Mouse (Mus musculus): Measurements from ENCODE around the gene Cpxm2. TPM values are rescaled to one million over a fixed set of nuclear protein-coding genes. Genes with fewer than 3 reads are reported as not detected.

Gene Cpxm2
- total RNA-seq, 2 experiments from 2014 or later = 1.8 to 2.5 TPM

DNA sequence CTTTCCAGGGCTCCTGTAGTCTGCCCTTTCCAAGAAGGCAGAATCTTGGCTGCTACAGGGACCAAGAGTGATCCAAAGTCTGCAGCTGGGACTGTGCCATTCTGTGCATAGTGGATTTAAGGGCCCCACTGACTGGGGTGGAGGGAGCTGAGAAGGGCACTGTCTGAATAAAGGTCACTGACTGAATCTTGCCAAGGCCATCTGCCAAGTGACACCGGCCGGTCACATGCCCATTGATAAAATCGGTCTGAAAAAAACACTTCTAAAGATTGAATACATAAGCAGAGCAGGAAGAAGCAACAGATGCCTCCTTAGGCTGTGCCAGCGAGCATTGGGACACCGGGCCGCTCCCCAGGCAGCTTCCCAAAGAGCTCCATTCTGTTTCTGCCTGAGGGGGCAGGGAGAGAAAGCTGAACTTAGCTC, 803 bp downstream of the Cpxm2 start:
- no peak for DNase-seq (ENCODE audit: extremely low spot score in 1 of 2, low spot score in 1 of 2)

- DNase-seq (ENCODE audit: extremely low spot score in 1 of 2, low spot score in 1 of 2) = no peak
These were observed 9.2 kb downstream of the Cpxm2 start for GRCm38 (mm10) chr7:132145227-132145800.

DNA sequence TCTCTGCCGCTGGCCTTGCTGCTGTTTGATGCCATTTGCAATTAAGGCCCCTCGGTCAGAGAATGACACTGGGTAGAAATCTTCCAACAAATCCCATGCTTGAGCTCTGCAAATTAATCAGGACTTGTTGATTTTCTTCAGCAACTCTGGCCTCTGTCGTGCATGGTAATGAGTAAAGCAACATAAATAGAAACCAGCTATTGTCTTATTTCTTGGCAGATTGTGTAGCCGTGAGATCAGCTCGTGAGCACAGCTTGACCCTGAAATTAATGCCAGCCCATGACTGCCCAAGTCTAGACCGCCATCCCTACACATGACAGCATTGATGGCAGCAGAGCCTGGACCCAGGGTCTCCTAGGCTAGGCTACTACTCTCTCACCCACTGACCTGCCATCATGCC, 25.9 kb downstream of the Cpxm2 start:
- DNase-seq (ENCODE audit: extremely low spot score in 1 of 2, low spot score in 1 of 2) = no peak

DNA sequence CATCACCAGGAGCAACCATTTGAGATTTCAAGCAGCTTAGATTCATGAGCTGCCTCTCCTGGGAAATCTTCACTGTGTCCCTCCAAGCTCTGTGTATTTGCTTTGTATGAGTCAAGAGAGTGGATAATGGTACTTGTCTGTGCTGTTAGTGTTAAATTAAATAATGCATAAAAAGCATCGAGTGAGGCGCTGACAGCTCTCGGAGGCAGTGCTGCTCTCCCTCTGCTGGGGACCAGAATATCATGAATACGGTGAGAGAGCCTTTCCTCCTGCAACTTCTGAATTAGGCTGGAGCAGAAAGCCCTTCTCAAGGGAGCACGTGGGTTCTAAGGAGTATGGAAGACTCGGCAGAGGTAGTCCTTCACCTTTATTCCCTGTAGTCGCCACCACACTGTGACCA, 29.6 kb downstream of the Cpxm2 start:
- no peak for DNase-seq (ENCODE audit: extremely low spot score in 1 of 2, low spot score in 1 of 2)

DNA sequence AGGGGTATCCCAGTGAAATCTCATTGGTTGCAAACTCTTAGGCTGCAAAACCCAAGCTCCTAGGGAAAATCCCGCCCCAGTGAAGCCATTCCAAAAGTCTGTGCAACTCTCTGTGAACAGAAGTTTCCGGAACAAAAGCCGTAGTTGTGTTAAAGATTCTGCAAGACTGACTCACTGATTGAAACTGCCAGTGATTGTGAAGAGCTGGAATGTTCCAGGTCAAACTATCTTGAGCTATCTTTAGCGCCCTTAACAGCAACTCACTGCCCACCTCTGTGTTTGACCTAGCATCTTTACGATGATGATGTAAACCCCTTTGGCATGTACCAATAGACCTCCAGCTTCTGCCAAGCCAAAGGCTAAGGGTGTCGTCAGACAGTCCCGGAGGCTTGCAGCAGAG, 31.3 kb downstream of the Cpxm2 start:
- DNase-seq (ENCODE audit: extremely low spot score in 1 of 2, low spot score in 1 of 2) = no peak

DNA sequence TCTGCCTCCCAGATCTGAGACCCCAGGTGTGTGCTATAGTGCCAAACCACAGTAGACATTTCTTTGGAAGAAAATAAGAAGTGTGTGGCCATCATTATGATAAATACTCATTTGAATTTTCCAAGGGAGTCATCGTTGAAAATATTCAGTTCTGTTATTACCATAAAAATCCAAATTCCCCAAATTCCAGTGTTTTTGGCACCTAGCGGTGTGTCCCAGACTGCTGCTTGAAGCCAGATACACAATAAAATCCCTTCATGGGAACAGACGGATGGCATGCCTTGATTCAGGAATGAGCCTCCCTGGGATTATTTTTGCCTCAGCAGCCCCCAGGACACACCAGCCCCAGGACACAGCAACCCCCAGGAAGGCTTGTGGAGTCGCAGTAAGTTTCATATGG, 34.7 kb downstream of the Cpxm2 start:
- no peak for DNase-seq (ENCODE audit: extremely low spot score in 1 of 2, low spot score in 1 of 2)

GRCm38 (mm10) chr7:132111770-132112169, 42.8 kb downstream of the Cpxm2 start:
- no peak for DNase-seq (ENCODE audit: extremely low spot score in 1 of 2, low spot score in 1 of 2)

- DNase-seq (ENCODE audit: extremely low spot score in 1 of 2, low spot score in 1 of 2) = no peak
These were observed 44.2 kb downstream of the Cpxm2 start for GRCm38 (mm10) chr7:132110308-132110707.

DNA sequence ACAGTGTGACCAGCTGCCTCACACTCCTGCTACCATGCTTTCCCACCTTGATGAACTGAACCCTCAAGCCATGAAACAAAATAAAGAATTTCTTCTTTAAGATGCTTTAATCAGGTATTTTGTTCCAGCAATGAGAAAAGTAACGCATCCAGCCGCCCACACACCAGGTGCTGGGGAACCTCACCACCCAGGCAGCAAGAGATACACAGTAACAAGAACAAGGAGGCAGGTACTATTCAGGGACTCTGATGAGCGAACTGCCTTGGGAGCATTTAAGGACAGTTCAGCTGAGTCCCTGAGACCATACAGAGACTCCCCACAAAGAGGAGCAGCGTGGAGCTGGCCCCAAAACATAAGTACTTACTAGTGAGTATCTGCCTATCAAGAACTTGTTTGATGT, 47.6 kb downstream of the Cpxm2 start:
- no peak for DNase-seq (ENCODE audit: extremely low spot score in 1 of 2, low spot score in 1 of 2)

- DNase-seq (ENCODE audit: extremely low spot score in 1 of 2, low spot score in 1 of 2) = no peak
These were observed 49.2 kb downstream of the Cpxm2 start for GRCm38 (mm10) chr7:132105326-132105725.

- no peak for DNase-seq (ENCODE audit: extremely low spot score in 1 of 2, low spot score in 1 of 2)
These were observed 56.1 kb downstream of the Cpxm2 start for GRCm38 (mm10) chr7:132098441-132098840.

DNA sequence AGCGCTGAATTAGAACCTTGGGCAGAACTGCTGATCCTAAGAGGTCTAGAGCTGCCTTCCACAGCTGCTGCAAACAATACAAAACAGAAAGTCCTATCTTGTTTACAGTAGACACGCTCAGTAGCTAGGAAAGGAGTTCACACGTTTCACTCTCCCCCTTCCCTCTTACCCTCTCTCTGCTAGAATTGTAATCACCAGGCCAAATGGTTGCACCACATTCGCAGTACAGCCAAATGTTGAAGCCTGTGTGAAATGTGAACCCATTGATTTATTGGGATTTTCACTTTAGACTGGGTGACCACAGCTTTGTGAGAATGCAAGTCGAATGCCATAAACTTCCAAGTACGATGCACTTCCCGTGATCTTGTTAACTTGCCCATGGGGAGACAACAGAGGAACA, 59.9 kb downstream of the Cpxm2 start:
- DNase-seq (ENCODE audit: extremely low spot score in 1 of 2, low spot score in 1 of 2) = no peak

GRCm38 (mm10) chr7:132091551-132091950, 63.0 kb downstream of the Cpxm2 start:
- DNase-seq (ENCODE audit: extremely low spot score in 1 of 2, low spot score in 1 of 2) = no peak

GRCm38 (mm10) chr7:132088606-132089005, 65.9 kb downstream of the Cpxm2 start:
- DNase-seq (ENCODE audit: extremely low spot score in 1 of 2, low spot score in 1 of 2) = no peak

GRCm38 (mm10) chr7:132088181-132088580, 66.4 kb downstream of the Cpxm2 start:
- DNase-seq (ENCODE audit: extremely low spot score in 1 of 2, low spot score in 1 of 2) = no peak

DNA sequence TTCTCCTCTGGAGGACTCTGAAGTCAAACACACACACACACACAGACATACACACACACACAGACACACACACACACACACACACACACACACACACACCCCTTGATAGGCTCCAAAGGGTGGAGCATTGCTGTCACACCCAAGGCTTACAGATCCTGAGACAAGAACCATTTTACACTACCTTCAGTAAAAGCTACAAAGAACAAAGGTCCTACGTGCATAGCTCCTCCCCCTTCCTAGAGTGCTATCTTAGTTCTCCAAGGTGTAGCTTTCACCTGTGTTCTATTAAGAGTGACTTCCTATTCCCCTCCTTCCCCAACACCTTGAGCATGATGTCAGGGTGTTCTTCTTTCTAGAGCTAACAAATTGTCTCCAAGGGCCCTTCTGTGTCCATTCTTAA, 78.7 kb downstream of the Cpxm2 start:
- no peak for DNase-seq (ENCODE audit: extremely low spot score in 1 of 2, low spot score in 1 of 2)

DNA sequence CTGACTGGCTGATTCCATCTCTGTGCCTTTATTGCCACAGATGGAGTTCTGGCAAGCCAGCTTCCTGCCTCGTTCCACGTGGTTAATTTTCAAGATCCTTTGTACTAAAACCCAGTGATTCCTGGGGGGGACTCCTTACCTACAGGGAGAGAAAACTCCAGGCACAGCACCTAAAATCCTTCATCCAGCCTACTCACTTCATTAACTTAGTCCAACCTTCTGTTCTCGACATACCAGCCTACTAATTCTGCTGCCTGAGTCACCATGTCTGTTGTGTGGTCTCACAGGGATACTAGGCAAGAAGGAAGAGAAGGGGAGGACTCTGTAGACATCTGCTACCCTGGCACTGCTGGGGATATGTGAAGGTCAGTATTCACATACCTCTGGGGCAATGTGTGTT, 80.0 kb downstream of the Cpxm2 start:
- no peak for DNase-seq (ENCODE audit: extremely low spot score in 1 of 2, low spot score in 1 of 2)

- no peak for DNase-seq (ENCODE audit: extremely low spot score in 1 of 2, low spot score in 1 of 2)
These were observed 83.5 kb downstream of the Cpxm2 start for GRCm38 (mm10) chr7:132070877-132071625.

- no peak for DNase-seq (ENCODE audit: extremely low spot score in 1 of 2, low spot score in 1 of 2)
These were observed 86.6 kb downstream of the Cpxm2 start for GRCm38 (mm10) chr7:132067951-132068350.

DNA sequence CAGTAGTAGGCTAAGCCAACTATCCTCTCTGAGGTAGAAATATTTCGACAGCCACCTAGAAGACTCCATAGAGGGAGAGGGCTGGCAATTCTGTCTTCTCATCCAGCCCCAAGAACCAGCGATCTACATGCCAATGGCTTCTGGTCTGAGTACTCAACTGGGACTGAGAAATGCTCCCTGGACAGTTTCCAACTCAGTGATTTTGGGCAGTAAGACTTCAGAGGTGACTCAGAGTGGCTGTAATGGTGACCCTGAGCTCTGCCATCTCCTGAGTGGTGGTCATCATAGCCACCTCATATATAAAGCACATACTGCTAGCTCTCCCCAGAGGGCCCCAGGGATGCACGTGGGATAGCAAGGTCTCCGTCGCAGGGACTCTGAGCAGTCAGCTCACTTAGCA, 87.0 kb downstream of the Cpxm2 start:
- no peak for DNase-seq (ENCODE audit: extremely low spot score in 1 of 2, low spot score in 1 of 2)

DNA sequence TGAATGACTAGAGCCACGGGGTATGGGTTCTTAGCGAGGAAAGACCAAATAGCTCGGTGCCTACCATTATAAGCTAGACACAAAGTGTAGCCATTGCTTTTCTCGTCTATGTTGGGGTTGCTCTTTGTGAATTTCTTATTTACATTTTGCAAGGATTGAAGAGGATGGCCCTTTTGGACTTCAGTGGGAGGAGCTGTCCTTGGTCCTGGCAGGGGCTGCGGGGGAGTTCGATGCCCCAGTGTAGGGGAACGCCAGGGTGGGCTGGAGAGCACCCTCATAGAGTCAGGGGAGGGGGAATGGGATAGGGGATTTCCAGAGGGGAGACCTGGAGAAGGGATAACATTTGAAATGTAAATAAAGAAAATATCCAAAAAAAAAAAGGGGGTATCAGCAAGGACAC, 94.4 kb downstream of the Cpxm2 start:
- no peak for DNase-seq (ENCODE audit: extremely low spot score in 1 of 2, low spot score in 1 of 2)

GRCm38 (mm10) chr7:132056565-132056964, 98.0 kb downstream of the Cpxm2 start:
- no peak for DNase-seq (ENCODE audit: extremely low spot score in 1 of 2, low spot score in 1 of 2)

Data from layer of hippocampus, postnatal 25 days (tissue).